Mouse (Mus musculus): Measurements from ENCODE around the gene Ptpn22.
"Not testable (repeated sequence)": the region's sequence is repeated elsewhere in the genome, so short reads cannot be mapped to it uniquely, and the experiment has no call there.

The Ptpn22 gene

DNA sequence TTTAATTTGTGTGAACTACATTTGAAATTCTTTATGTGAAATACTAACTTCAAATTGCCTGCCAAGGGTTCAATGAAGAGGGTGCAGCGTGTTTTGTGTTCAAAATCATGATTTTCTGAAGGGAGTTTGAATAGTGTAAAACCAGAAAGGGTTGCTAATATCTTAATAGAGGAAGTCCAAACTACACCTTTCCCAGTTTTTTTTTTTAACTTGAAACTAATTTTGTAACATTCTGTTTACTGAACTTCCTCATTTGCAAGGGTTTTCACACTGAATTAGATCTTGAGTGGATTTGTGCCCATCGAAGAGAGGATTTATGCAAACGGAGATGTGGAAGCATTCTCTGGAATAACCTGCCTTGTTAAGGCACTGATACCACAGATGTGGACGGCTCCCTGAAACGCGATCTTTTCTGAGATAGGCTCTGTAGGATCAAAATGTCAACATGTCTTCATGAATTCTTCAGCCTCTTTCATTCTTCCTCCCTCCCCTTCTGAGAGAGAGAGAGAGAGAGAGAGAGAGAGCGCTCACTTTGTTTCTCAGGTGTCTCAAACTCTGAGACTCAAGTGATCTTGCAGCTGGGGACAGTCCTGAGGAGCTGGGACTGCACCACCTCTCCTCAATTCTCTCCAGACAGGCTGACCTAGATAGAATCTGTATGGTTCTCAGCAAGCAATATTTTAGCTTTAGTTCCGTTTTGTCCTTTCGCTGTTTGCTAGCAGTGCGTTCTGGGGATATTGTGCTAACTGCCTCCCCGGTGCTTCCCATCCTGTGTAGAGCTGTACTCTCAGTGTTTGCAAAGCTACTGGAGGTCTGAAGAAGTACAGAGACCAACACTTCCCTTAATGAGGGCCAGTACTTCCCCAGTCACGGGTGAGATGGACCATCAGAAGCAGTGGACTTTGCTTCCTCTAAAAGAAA lies at the start of gene Ptpn22:
Gene Ptpn22 (plus strand): TSS at position 915 of the 921 bp plus-strand sequence.
- DNase-seq (ENCODE audit: extremely low spot score, low spot score): no peak

DNA sequence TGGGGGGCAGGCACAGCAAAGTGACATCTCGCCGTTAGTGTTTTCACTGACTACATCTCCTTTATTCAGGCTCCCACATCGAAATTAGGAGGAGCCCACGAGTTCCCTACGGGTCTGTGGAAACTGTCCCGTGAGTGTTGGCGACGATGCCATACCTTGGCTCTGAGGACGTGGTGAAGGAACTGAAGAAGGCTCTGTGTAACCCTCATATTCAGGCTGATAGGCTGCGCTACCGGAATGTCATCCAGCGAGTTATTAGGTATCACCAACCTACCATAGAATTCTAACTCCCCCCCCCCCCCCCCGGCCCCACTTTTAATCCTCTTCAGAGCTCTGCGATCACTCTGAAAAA lies 49.8 kb upstream of the Ptpn22 start:
- no peak for DNase-seq (ENCODE audit: extremely low spot score, low spot score)

DNA sequence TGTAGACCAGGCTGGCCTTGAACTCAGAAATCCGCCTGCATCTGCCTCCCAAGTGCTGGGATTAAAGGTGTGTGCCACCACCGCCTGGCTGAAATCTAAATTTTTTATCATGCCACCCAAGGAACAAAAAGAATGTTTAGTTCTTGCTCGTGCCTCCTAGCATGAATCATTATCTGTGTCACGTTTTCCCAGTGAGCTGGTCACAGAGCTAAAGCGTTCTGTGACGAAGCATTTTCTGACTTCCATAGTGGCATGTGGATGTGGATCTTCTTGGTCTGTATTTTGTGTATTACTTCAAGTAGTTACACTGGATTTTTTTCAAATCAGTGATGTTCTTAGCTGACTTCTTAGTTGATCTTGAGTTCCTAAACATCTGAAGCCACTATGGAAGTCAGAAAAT lies 48.6 kb upstream of the Ptpn22 start:
- no peak for DNase-seq (ENCODE audit: extremely low spot score, low spot score)

DNA sequence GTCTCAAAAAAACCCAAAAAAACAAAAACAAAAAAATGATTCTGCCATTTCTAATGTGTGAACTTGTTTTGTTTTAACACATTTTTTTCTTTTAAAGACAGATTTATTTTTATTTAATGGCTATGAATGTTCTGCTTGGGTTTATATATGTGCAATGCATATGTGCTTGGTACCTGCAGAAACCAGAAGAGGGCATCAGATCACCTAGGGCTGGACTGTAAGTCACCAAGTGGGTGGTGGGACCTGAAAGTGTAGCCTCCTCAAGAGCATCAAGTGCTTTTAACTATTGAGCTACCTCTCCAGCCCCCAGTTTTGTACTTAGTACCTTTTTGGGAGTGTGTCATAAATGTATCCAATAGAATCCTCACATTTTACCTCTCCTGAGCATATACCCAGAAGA lies 32.0 kb upstream of the Ptpn22 start:
- no peak for DNase-seq (ENCODE audit: extremely low spot score, low spot score)

DNA sequence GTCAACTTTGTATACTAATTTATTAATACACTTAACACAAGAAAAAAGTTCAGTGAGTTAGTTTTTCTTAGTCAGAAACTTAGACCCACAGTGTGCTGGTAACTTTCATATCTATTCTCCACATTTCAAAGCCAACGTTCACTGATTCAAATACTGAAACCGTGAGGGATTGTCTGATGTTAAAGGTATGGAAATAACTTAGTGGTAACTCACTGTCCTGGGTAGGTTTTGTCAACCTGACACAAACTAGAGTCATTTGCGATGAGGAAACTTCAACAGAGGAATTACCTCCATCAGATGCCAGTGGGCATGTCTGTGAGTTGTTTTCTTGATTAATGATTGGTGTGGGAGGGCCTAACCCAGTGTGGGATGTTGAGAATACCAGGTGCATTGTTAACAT lies 30.6 kb upstream of the Ptpn22 start:
- DNase-seq (ENCODE audit: extremely low spot score, low spot score): no peak

DNA sequence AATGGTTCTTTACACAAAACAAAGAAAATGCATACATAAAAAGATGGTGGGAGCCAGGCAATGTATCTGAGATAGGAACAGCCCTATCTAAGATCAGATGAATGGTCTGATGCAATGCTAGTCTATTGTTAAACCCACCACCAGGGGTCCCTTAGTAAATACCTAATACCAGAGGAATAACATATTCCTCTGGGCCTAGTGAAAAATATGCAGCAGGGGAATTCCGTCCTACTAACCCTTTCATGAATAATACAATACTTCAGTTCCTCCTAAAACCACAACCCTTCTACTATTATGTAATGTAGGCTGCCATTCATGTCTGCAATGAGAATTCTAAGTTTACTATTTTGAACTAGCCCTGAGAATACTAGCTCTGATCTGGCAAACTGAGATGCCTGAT lies 28.9 kb upstream of the Ptpn22 start:
- not testable (repeated sequence) for DNase-seq (ENCODE audit: extremely low spot score, low spot score)

DNA sequence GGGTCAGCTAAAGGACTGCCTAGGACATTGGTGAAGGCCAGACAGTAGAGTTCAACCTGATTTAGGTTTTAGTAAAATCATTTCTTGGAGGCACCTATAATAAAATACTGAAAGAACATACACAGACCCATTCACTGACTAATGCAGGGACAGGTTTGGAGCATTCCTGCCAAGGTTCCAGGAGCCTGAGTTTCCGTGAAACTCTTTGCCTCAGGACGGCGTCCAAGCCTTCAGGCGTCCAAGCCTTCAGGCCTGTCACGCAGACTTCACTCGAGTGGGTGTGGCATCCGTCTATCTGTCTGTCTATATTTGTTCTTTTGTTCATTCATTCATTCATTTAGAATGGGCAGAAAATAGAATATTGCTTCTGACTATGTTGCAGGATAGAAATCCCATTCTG lies 28.4 kb upstream of the Ptpn22 start:
- DNase-seq (ENCODE audit: extremely low spot score, low spot score): no peak

DNA sequence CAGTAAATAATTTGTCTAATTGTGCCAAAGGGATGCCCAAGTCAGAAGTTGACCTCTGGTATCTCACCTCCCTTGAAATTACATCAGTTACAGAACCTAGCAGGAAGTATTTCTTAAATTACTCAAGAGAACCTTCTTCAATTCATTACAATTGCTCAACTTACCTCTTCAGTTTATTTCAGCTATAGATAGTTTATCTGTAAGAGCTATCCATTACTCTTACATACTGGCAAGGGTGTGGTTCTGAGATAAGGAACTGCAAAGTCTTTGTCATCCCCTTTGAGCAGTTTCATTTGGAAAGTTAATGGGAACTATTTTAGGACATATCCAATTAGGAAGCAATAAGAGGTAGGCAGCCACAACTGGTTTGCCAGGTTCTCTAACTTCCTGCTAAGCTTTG lies 27.2 kb upstream of the Ptpn22 start, which contains the start of gene Bcl2l15:
Gene Bcl2l15 (plus strand): TSS at position 176 of the 400 bp plus-strand sequence.
- DNase-seq (ENCODE audit: extremely low spot score, low spot score): no peak

DNA sequence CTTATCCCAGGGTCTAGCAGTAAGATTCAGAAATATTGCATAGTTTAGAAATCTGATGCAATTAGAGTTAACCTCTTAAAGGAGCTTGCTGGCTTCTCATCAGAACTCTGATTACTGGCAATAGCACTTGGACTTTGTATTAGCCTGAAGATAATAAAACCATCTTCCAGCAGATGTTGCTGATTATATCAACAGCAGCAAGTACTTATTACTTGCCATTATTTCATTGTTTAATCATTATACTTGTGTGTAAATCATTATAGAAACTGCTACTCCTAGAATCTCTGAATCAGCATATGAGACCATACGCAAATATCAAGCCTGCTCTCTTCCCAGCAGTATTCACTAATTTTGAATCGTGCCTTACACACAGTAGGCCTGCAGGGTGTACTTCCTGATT lies 25.6 kb upstream of the Ptpn22 start:
- DNase-seq (ENCODE audit: extremely low spot score, low spot score): no peak

DNA sequence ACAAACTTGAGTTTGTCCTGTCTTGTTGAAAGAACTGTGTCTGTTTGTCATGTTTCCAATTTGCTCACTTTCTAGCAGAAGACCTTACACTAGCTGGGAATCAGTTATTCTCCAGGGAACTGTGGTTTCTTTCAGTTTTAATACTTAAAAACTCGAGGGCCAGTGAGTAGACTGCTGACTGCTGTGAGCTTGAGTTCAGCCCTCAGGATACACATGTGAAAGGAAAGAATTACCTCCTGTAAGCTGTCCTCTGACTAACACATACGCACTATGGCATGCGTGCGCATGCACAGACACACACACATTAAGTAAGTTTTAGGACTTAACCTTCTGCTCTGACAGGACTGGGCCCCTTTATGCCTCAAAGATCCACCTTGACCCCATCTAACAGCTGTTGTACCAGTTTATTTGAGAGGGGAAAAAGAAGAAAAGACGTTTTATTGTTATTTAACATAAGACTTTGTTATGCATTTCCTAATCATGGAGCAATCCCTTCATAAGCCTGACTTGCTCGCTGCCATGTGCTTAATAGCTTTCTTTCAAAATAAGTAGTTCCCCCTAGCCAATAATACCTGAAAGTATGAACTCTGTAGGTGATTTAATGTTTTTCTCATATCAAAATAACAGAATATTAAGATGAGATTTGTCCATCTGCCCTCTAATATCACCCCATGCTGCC lies 24.2 kb upstream of the Ptpn22 start:
- no peak for DNase-seq (ENCODE audit: extremely low spot score, low spot score)

DNA sequence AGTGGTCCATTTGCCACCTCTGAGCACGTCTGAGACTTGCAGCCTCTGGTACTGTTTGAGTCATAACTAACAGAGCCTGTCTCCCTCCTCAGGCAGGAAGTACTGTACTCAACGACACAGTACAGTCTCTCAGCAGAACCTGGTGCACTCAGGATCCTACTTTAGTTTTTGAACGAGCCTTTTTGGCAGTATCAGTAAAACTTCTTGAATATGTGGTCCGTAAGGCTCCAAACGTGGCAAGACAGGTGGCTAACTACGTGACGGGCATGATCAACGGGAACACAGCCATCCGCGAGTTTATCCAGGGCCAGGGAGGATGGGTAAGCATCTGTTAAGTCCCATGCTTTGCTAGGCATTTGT lies 23.7 kb upstream of the Ptpn22 start:
- DNase-seq (ENCODE audit: extremely low spot score, low spot score): no peak

DNA sequence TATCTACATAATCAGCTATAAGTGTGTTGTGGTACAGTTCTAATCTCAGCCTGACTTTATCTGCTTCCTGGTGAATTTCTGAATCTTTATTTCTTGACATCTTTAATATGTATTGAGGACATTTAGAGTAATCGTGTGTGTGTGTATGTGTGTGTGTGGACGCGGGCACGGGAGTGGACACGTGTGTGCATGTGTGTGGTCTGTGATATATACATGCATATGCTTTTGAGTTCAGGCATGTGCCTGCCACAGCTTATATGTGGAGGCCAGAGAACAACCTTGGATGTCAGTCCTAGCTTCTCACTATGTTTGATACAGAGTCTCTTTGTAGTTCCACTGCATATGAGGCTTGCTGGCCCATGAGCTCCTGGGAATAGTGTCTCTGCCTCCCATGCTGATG lies 23.1 kb upstream of the Ptpn22 start:
- DNase-seq (ENCODE audit: extremely low spot score, low spot score): no peak

DNA sequence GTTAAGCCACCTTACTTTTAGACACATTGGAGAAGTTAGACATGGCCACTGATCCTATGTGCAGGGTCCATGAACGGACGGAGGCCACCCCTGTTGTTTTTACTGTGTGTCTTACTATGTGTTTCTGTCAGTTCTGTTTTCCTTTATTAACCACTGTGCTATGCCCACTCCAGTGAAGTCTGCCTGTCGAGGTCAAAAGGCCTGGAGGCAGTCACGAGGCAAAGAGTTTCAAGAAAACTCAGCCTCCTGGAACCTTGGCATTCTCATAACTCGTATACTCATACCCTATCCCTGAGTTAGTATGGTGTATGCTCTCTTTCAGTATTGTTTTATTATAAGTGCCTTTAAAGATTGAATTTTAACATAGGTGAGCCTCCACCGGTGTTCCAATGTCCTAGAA lies 19.9 kb upstream of the Ptpn22 start:
- DNase-seq (ENCODE audit: extremely low spot score, low spot score): no peak

DNA sequence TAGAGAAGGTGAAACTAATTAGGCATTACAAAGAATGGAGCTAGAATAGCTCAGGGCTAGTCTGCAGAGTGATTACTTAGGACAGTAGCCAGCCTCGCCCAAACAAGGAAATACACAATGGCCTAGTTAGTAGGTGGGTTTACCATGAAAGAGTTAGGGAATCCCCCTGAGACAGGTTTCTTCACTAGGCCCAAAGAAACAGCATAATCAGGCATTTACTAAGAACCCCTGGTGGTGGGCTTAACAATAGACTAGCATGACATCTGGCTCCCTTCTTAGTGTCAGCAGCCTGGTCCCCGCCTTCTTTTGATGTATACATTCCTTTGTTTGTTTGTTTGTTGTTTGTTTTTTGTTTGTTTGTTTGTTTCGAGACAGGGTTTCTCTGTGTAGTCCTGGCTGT lies 19.4 kb upstream of the Ptpn22 start:
- DNase-seq (ENCODE audit: extremely low spot score, low spot score): not testable (repeated sequence)

DNA sequence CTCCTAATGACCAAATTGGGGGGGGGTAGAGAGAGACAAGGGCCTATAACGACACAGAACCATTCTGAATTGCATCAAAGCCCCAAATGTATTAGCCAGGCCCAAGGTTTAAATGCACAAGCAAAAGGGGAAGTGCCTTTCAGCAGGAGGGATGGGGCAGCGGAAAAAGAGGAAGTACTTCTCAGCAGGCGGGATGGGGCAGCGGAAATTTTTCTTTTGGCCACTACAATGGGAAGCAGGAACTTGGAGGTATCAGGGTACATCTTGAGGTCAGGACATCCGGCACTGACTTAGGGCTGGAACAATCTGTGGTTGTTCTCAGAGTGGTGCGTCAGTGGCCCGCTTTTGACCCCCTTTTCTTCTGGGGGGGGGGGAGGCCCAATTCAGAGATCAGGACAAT lies 18.6 kb upstream of the Ptpn22 start:
- not testable (repeated sequence) for DNase-seq (ENCODE audit: extremely low spot score, low spot score)

DNA sequence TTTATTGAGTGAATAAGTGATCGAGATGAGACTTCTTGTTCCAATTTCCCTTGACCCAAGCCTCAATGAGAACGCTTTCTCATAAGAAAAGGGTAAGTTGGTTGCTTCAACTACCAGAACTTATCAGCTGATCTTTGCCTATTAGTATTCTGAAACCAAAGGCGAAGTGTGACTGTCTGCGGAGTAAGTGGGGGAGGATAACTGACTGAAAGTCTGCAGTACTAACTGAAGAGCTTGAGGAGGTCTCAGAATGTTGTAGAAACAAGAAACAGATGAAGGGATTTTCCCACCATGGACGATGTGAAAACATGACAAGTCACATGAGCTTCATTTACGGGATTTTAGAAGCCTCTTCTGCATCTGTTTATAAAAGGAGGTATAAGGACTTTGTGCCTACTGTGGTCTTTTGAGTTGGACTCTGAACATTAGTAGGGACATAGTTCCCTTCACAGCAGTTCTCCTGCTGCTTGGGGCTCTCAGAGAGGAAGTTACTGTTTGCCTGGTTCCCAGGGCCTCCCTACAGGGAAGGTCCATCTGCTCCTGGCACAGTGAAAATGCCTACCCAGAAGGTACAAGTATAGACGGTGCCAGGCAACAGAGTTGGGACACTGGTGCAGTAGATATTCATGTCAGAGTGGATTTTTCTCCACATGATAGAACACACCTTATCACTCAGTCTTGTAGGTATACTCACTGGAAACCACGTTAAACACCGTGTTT lies 8.8 kb upstream of the Ptpn22 start:
- no peak for DNase-seq (ENCODE audit: extremely low spot score, low spot score)

DNA sequence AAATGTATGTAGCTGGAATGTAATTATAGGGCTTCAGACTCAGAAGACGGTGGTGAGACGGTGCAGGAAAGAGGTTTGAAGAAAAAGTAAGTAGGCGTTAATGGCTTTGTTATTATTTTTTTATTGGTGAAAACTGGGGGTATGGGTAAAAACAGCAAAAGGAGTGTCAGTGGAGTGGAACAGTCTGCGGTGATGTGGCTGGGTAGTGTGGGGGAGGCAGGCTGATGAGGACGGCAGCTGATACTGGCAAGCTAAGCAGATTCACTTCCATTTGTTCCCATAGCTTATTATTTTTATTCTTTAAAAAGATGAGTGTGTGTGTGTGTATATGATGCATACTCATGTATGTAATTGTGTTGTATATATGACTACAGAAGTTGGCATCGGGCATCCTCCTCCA lies 8.1 kb upstream of the Ptpn22 start:
- DNase-seq (ENCODE audit: extremely low spot score, low spot score): no peak

DNA sequence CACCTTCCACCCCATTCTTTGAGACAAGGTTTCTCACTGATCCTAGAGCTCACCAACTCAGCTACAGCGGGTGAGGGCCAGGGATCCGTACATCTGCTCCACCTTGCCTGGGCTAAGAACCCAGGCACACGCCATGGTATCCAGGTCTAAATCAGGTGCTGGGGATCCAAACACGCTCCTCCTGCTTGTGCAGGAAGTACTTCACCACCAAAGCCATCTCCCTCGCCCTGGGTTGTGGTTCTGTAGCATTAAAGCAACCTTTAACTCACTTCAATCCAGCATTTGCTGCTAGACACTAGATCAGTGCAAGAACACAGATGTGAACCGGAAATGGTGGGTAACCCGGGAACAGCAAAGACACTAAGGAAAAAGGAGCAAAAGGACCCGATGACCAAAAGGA lies 7.7 kb upstream of the Ptpn22 start:
- no peak for DNase-seq (ENCODE audit: extremely low spot score, low spot score)

DNA sequence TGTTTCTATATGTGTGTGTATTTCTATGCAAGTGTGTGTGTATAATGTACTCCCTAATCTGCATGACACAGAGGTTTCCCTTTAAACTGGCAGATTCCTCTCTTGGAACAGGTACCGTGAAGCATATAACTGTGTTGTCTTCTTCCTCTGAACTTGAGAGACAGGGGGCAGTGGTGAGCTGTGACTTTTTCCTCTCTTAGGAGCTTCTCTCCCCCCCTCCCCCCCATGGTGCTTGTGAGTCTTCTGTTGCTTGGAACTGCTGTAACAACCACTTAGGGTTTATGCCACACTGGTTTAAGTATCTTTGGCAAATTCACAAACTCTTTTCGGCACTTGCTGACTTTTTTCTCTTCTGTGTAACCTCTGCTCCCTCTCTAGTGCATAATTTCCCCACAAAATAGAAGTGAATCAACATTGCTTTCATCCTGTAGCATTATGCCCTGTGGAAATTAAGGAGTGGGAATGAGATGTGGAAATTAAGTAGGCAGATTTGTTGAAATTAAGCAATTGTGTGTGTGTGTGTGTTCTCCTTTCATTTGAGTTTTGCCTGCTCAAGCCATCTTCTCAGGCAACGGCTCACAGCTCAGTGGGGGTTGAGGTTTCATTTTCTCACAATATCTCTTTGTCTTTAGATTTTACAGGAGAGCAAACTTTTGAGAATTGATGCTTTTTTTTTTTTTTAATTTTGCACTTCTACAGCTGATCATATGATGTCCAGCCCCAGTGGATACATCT lies 6.9 kb upstream of the Ptpn22 start:
- DNase-seq (ENCODE audit: extremely low spot score, low spot score): no peak

DNA sequence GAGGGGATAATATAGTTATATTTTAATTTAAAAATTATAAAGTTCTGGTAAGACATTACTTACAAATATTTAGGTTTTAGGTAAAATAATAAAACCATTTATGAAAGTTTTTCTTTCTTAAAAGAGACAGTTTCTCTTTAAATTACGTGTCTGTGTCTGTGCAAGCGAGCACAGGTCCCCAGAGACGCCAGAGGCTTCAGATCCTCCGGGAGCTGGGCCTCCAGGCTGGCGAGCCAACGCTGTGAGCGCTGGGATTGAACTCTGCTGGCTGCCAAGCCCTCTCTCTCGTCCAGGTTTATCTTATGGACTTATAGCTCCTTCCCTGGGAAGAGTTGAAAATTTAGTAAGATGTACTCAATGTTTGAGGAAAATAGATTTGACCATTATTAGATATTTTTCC lies 5.8 kb upstream of the Ptpn22 start:
- DNase-seq (ENCODE audit: extremely low spot score, low spot score): no peak

DNA sequence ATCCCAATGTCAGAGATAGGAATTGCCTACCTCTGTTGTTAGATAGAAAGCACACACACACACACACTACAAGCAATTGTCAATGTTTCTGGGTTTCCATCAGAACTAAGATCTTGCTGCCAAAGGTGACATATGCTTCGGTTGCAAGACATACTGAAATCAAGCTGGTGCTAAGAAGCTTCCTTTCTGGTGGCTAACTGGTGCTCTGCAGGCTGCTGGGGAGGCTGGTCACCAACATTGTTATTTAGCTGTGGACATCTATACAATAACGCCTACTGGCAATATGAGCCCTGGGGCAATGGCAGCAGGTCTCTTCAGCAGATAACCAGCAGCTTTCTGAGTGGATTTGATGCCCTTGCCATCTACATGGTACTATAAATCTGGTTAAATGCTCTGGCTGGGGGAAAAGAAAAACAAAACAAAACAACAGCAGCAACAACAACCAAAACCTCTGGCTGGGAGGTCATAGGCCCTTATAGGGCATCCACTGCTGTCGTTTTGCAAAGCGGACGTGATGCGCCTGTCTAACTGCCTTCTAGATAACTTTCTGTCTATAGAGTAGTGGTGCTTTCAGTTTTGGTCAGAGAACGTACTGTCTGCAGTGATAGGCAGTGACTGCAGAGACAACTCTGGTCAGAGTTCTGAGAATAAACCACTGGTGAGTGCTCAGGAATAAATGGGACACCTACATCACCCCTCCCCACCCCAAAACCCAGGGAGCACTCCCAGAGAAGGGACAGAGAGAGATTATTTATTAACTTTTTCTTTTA lies 2.4 kb upstream of the Ptpn22 start:
- no peak for DNase-seq (ENCODE audit: extremely low spot score, low spot score)

Measured in neural tube, embryonic 10.5 days (tissue).